Mouse (Mus musculus) lung, postnatal 0 days (tissue): ENCODE data around the gene Gm49450.

Experiments
- CTCF ChIP-seq: IDR thresholded peaks from 2 replicates; pipeline ENCODE4 v1.5.1; 2016; ENCODE audit warnings: antibody characterized with exemption, mild to moderate bottlenecking
- EP300 ChIP-seq: IDR thresholded peaks from 2 replicates; pipeline ENCODE4 v1.6.1; 2016; ENCODE audit warnings: antibody characterized with exemption, mild to moderate bottlenecking, control low read depth

GRCm38 (mm10) chr15:98990669-98991539 is 37.6 kb upstream of the Gm49450 start:
- TF ChIP-seq CTCF: no peak
- no peak for TF ChIP-seq EP300
